Mouse (Mus musculus): ENCODE data around the gene Dusp10. TPM values are rescaled to one million over a fixed set of nuclear protein-coding genes. Genes with fewer than 3 reads are reported as not detected.

The Dusp10 gene
- polyA plus RNA-seq (2014; fragmentation: Nextera tagmentation; extraction: Ambion mirVana): 5.8 and 6.5 TPM in 2 replicates

- Histone ChIP-seq H3K36me3 (ENCODE audit: control insufficient read depth, insufficient read depth, low read length) (no peaks in the 10 kb centered on the region), H3K9me3 (ENCODE audit: control insufficient read depth, low read length) (no peaks in the 10 kb centered on the region), H3K9ac (ENCODE audit: low read length) (no peak within 1 kb of the TSS), H3K27me3 (ENCODE audit: control insufficient read depth, insufficient read depth, low read length) (no peaks in the 10 kb centered on the region), H3K4me2 (ENCODE audit: low read depth) (no peak within 1 kb of the TSS), H3K4me3 (ENCODE audit: low read depth, low read length) (no peak within 1 kb of the TSS), H3K4me1 (ENCODE audit: control insufficient read depth, insufficient read depth, low read length) (no peaks in the 10 kb centered on the region), H3K27ac (ENCODE audit: low read depth, low read length) (no peak within 1 kb of the TSS)
- ATAC-seq (ENCODE audit: insufficient read depth, low FRiP score, low TSS enrichment) (no peak), DNase-seq (ENCODE audit: low spot score) (no peak)
- 91% methylated on average over 4 of the region's 4 CpGs for WGBS
Measured at GRCm38 (mm10) chr1:184013106-184013505, at the start of gene Dusp10. Gene Dusp10, plus strand, starts transcription at chr1:184013302.

GRCm38 (mm10) chr1:183965341-183965740, 47.8 kb upstream of the Dusp10 start:
- Histone ChIP-seq H3K9ac (ENCODE audit: low read length) (no peak overlapping the region), H3K27ac (ENCODE audit: low read depth, low read length) (no peak overlapping the region), H3K4me2 (ENCODE audit: low read depth) (no peak overlapping the region), H3K4me3 (ENCODE audit: low read depth, low read length) (no peak overlapping the region), H3K9me3 (ENCODE audit: control insufficient read depth, low read length) (no peaks in the 10 kb centered on the region), H3K36me3 (ENCODE audit: control insufficient read depth, insufficient read depth, low read length) (no peaks in the 10 kb centered on the region), H3K4me1 (ENCODE audit: control insufficient read depth, insufficient read depth, low read length) (no peaks in the 10 kb centered on the region), H3K27me3 (ENCODE audit: control insufficient read depth, insufficient read depth, low read length) (no peaks in the 10 kb centered on the region)
- no peak for DNase-seq (ENCODE audit: low spot score)
- ATAC-seq (ENCODE audit: insufficient read depth, low FRiP score, low TSS enrichment): no peak
- WGBS: 80% methylated on average over 4 of the region's 4 CpGs

- Histone ChIP-seq H3K9me3 (ENCODE audit: control insufficient read depth, low read length) (no peaks in the 10 kb centered on the region), H3K4me1 (ENCODE audit: control insufficient read depth, insufficient read depth, low read length) (no peaks in the 10 kb centered on the region), H3K27ac (ENCODE audit: low read depth, low read length) (no peak overlapping the region), H3K4me2 (ENCODE audit: low read depth) (no peak overlapping the region), H3K27me3 (ENCODE audit: control insufficient read depth, insufficient read depth, low read length) (no peaks in the 10 kb centered on the region), H3K4me3 (ENCODE audit: low read depth, low read length) (no peak overlapping the region), H3K9ac (ENCODE audit: low read length) (no peak overlapping the region), H3K36me3 (ENCODE audit: control insufficient read depth, insufficient read depth, low read length) (no peaks in the 10 kb centered on the region)
- ATAC-seq (ENCODE audit: insufficient read depth, low FRiP score, low TSS enrichment) (no peak), DNase-seq (ENCODE audit: low spot score) (no peak)
- WGBS: 84% methylated on average over 1 of the region's 1 CpGs
Measured at GRCm38 (mm10) chr1:183969265-183969664, 43.8 kb upstream of the Dusp10 start.

GRCm38 (mm10) chr1:183979814-183980243, 33.3 kb upstream of the Dusp10 start:
- ATAC-seq (ENCODE audit: insufficient read depth, low FRiP score, low TSS enrichment) (no peak), DNase-seq (ENCODE audit: low spot score) (no peak)
- no peaks in the 10 kb centered on the region for H3K4me1 ChIP-seq (ENCODE audit: control insufficient read depth, insufficient read depth, low read length)
- no peak overlapping the region for H3K4me2 ChIP-seq (ENCODE audit: low read depth)
- H3K36me3 ChIP-seq (ENCODE audit: control insufficient read depth, insufficient read depth, low read length): no peaks in the 10 kb centered on the region
- H3K27ac ChIP-seq (ENCODE audit: low read depth, low read length): no peak overlapping the region
- no peaks in the 10 kb centered on the region for H3K27me3 ChIP-seq (ENCODE audit: control insufficient read depth, insufficient read depth, low read length)
- no peaks in the 10 kb centered on the region for H3K9me3 ChIP-seq (ENCODE audit: control insufficient read depth, low read length)
- H3K9ac ChIP-seq (ENCODE audit: low read length): no peak overlapping the region
- 89% methylated on average over 9 of the region's 9 CpGs for WGBS
- no peak overlapping the region for H3K4me3 ChIP-seq (ENCODE audit: low read depth, low read length)

GRCm38 (mm10) chr1:183982108-183982507, 31.0 kb upstream of the Dusp10 start:
- ATAC-seq (ENCODE audit: insufficient read depth, low FRiP score, low TSS enrichment) (no peak), DNase-seq (ENCODE audit: low spot score) (no peak)
- Histone ChIP-seq H3K9ac (ENCODE audit: low read length) (no peak overlapping the region), H3K36me3 (ENCODE audit: control insufficient read depth, insufficient read depth, low read length) (no peaks in the 10 kb centered on the region), H3K4me3 (ENCODE audit: low read depth, low read length) (no peak overlapping the region), H3K9me3 (ENCODE audit: control insufficient read depth, low read length) (no peaks in the 10 kb centered on the region), H3K27ac (ENCODE audit: low read depth, low read length) (no peak overlapping the region), H3K4me1 (ENCODE audit: control insufficient read depth, insufficient read depth, low read length) (no peaks in the 10 kb centered on the region), H3K4me2 (ENCODE audit: low read depth) (no peak overlapping the region), H3K27me3 (ENCODE audit: control insufficient read depth, insufficient read depth, low read length) (no peaks in the 10 kb centered on the region)
- 80% methylated on average over 13 of the region's 13 CpGs for WGBS

- no peak overlapping the region for H3K9ac ChIP-seq (ENCODE audit: low read length)
- no peaks in the 10 kb centered on the region for H3K4me1 ChIP-seq (ENCODE audit: control insufficient read depth, insufficient read depth, low read length)
- no peak for DNase-seq (ENCODE audit: low spot score)
- no peak for ATAC-seq (ENCODE audit: insufficient read depth, low FRiP score, low TSS enrichment)
- H3K4me2 ChIP-seq (ENCODE audit: low read depth): no peak overlapping the region
- H3K9me3 ChIP-seq (ENCODE audit: control insufficient read depth, low read length): no peaks in the 10 kb centered on the region
- WGBS: 98% methylated on average over 7 of the region's 7 CpGs
- H3K27me3 ChIP-seq (ENCODE audit: control insufficient read depth, insufficient read depth, low read length): no peaks in the 10 kb centered on the region
- no peaks in the 10 kb centered on the region for H3K36me3 ChIP-seq (ENCODE audit: control insufficient read depth, insufficient read depth, low read length)
- H3K27ac ChIP-seq (ENCODE audit: low read depth, low read length): no peak overlapping the region
- no peak overlapping the region for H3K4me3 ChIP-seq (ENCODE audit: low read depth, low read length)
Measured at GRCm38 (mm10) chr1:183987711-183988245, 25.3 kb upstream of the Dusp10 start.

- DNase-seq (ENCODE audit: low spot score): no peak
- Histone ChIP-seq H3K4me3 (ENCODE audit: low read depth, low read length) (no peak overlapping the region), H3K4me1 (ENCODE audit: control insufficient read depth, insufficient read depth, low read length) (no peaks in the 10 kb centered on the region), H3K9me3 (ENCODE audit: control insufficient read depth, low read length) (no peaks in the 10 kb centered on the region), H3K4me2 (ENCODE audit: low read depth) (no peak overlapping the region), H3K27me3 (ENCODE audit: control insufficient read depth, insufficient read depth, low read length) (no peaks in the 10 kb centered on the region), H3K9ac (ENCODE audit: low read length) (no peak overlapping the region), H3K36me3 (ENCODE audit: control insufficient read depth, insufficient read depth, low read length) (no peaks in the 10 kb centered on the region), H3K27ac (ENCODE audit: low read depth, low read length) (no peak overlapping the region)
- WGBS: 90% methylated on average over 2 of the region's 2 CpGs
- no peak for ATAC-seq (ENCODE audit: insufficient read depth, low FRiP score, low TSS enrichment)
Measured at GRCm38 (mm10) chr1:183991921-183992320, 21.2 kb upstream of the Dusp10 start.

GRCm38 (mm10) chr1:183997207-183997606, 15.9 kb upstream of the Dusp10 start:
- Histone ChIP-seq H3K36me3 (ENCODE audit: control insufficient read depth, insufficient read depth, low read length) (no peaks in the 10 kb centered on the region), H3K9ac (ENCODE audit: low read length) (no peak overlapping the region), H3K4me2 (ENCODE audit: low read depth) (no peak overlapping the region), H3K9me3 (ENCODE audit: control insufficient read depth, low read length) (no peaks in the 10 kb centered on the region), H3K4me3 (ENCODE audit: low read depth, low read length) (no peak overlapping the region), H3K27ac (ENCODE audit: low read depth, low read length) (no peak overlapping the region), H3K27me3 (ENCODE audit: control insufficient read depth, insufficient read depth, low read length) (no peaks in the 10 kb centered on the region), H3K4me1 (ENCODE audit: control insufficient read depth, insufficient read depth, low read length) (no peaks in the 10 kb centered on the region)
- DNase-seq (ENCODE audit: low spot score) (no peak), ATAC-seq (ENCODE audit: insufficient read depth, low FRiP score, low TSS enrichment) (no peak)
- 85% methylated on average over 2 of the region's 2 CpGs for WGBS

GRCm38 (mm10) chr1:184002470-184002869, 10.6 kb upstream of the Dusp10 start:
- Histone ChIP-seq H3K27me3 (ENCODE audit: control insufficient read depth, insufficient read depth, low read length) (no peaks in the 10 kb centered on the region), H3K4me1 (ENCODE audit: control insufficient read depth, insufficient read depth, low read length) (no peaks in the 10 kb centered on the region), H3K36me3 (ENCODE audit: control insufficient read depth, insufficient read depth, low read length) (no peaks in the 10 kb centered on the region), H3K4me3 (ENCODE audit: low read depth, low read length) (no peak overlapping the region), H3K9me3 (ENCODE audit: control insufficient read depth, low read length) (no peaks in the 10 kb centered on the region), H3K4me2 (ENCODE audit: low read depth) (no peak overlapping the region), H3K27ac (ENCODE audit: low read depth, low read length) (no peak overlapping the region), H3K9ac (ENCODE audit: low read length) (no peak overlapping the region)
- 91% methylated on average over 2 of the region's 2 CpGs for WGBS
- DNase-seq (ENCODE audit: low spot score): no peak
- ATAC-seq (ENCODE audit: insufficient read depth, low FRiP score, low TSS enrichment): no peak

Data from neural tube, embryonic 11.5 days (tissue).